Mouse (Mus musculus): Measurements from ENCODE around the gene Kifc1. TPM values are rescaled to one million over a fixed set of nuclear protein-coding genes. Genes with fewer than 3 reads are reported as not detected.
"Not testable (repeated sequence)": the region's sequence is repeated elsewhere in the genome, so short reads cannot be mapped to it uniquely, and the experiment has no call there.

The Kifc1 gene
- polyA plus RNA-seq, 1 experiment from 2014 or later: 7.5 TPM

- peak overlapping the region; percentile 32 for H3K4me2 ChIP-seq
- ATAC-seq (ENCODE audit: insufficient read depth): peak; percentile 78
- peak overlapping the region; percentile 30; the same call in 1 of the 2 replicates for H3K9ac ChIP-seq
- no peaks in the 10 kb centered on the region for H3K27me3 ChIP-seq
- no peak overlapping the region for H3K4me3 ChIP-seq (replicated peaks)
- no peaks in the 10 kb centered on the region for H3K36me3 ChIP-seq (replicated peaks)
- peaks cover 74% of the 10 kb centered on the region for H3K4me1 ChIP-seq (replicated peaks)
- H3K27ac ChIP-seq (replicated peaks): peak overlapping the region; percentile 90
- 8% methylated on average over 4 of the region's 4 CpGs for WGBS (ENCODE audit: insufficient replicate concordance)
- H3K9me3 ChIP-seq (replicated peaks): no peaks in the 10 kb centered on the region
These were observed 9.2 kb upstream of the Kifc1 start for GRCm38 (mm10) chr17:33899642-33900041.

- not testable (repeated sequence) for H3K27me3 ChIP-seq; H3K36me3 ChIP-seq (replicated peaks); H3K9me3 ChIP-seq (replicated peaks); H3K4me2 ChIP-seq; ATAC-seq (ENCODE audit: insufficient read depth); H3K4me3 ChIP-seq (replicated peaks); H3K9ac ChIP-seq
- Histone ChIP-seq H3K27ac (replicated peaks) (peak overlapping the region; percentile 90), H3K4me1 (replicated peaks) (peaks cover 62% of the 10 kb centered on the region)
- 64% methylated on average over 4 of the region's 4 CpGs for WGBS (ENCODE audit: insufficient replicate concordance)
These were observed 7.7 kb upstream of the Kifc1 start for GRCm38 (mm10) chr17:33898193-33898592.

GRCm38 (mm10) chr17:33897114-33897794, 6.8 kb upstream of the Kifc1 start:
- H3K9me3 ChIP-seq (replicated peaks): no peaks in the 10 kb centered on the region
- no peak overlapping the region for H3K9ac ChIP-seq
- peak overlapping the region; percentile 38; the same call in 1 of the 2 replicates for H3K27ac ChIP-seq (replicated peaks)
- peaks cover 58% of the 10 kb centered on the region for H3K4me1 ChIP-seq (replicated peaks)
- H3K27me3 ChIP-seq: no peaks in the 10 kb centered on the region
- ATAC-seq (ENCODE audit: insufficient read depth): no peak
- no peak overlapping the region for H3K4me3 ChIP-seq (replicated peaks)
- no peak overlapping the region for H3K4me2 ChIP-seq
- WGBS (ENCODE audit: insufficient replicate concordance): 6% methylated on average over 6 of the region's 6 CpGs
- no peaks in the 10 kb centered on the region for H3K36me3 ChIP-seq (replicated peaks)

- WGBS (ENCODE audit: insufficient replicate concordance): 61% methylated on average over 4 of the region's 4 CpGs
- H3K27me3 ChIP-seq; H3K9me3 ChIP-seq (replicated peaks); H3K9ac ChIP-seq; H3K4me3 ChIP-seq (replicated peaks); H3K36me3 ChIP-seq (replicated peaks); H3K27ac ChIP-seq (replicated peaks); ATAC-seq (ENCODE audit: insufficient read depth); H3K4me2 ChIP-seq: not testable (repeated sequence)
- peaks cover 36% of the 10 kb centered on the region for H3K4me1 ChIP-seq (replicated peaks)
These were observed 2.5 kb upstream of the Kifc1 start for GRCm38 (mm10) chr17:33893011-33893410.

GRCm38 (mm10) chr17:33892429-33892828, 2.0 kb upstream of the Kifc1 start:
- WGBS (ENCODE audit: insufficient replicate concordance): 42% methylated on average over 7 of the region's 7 CpGs
- no peak for ATAC-seq (ENCODE audit: insufficient read depth)

GRCm38 (mm10) chr17:33891892-33892291, 1.4 kb upstream of the Kifc1 start:
- not testable (repeated sequence) for H3K4me3 ChIP-seq (replicated peaks); H3K27ac ChIP-seq (replicated peaks); ATAC-seq (ENCODE audit: insufficient read depth); H3K9ac ChIP-seq; H3K9me3 ChIP-seq (replicated peaks); H3K4me2 ChIP-seq; H3K27me3 ChIP-seq
- WGBS (ENCODE audit: insufficient replicate concordance): 50% methylated on average over 6 of the region's 6 CpGs
- peaks cover 15% of the 10 kb centered on the region for H3K36me3 ChIP-seq (replicated peaks)
- peaks cover 34% of the 10 kb centered on the region for H3K4me1 ChIP-seq (replicated peaks)

More at GRCm38 (mm10) chr17:33892429-33892828, 2.0 kb upstream of the Kifc1 start:
- H3K27me3 ChIP-seq: no peaks in the 10 kb centered on the region
- no peak overlapping the region for H3K9ac ChIP-seq
- H3K4me1 ChIP-seq (replicated peaks): peaks cover 36% of the 10 kb centered on the region
- H3K9me3 ChIP-seq (replicated peaks): no peaks in the 10 kb centered on the region
- H3K36me3 ChIP-seq (replicated peaks): peaks cover 9% of the 10 kb centered on the region; the same call in 1 of the 2 replicates
- no peak overlapping the region for H3K4me3 ChIP-seq (replicated peaks)
- H3K27ac ChIP-seq (replicated peaks): no peak overlapping the region
- no peak overlapping the region for H3K4me2 ChIP-seq

- Histone ChIP-seq H3K4me1 (replicated peaks) (peaks cover 32% of the 10 kb centered on the region), H3K9me3 (replicated peaks) (no peaks in the 10 kb centered on the region), H3K27ac (replicated peaks) (no peak overlapping the region), H3K27me3 (no peaks in the 10 kb centered on the region), H3K4me3 (replicated peaks) (no peak overlapping the region), H3K9ac (no peak overlapping the region), H3K4me2 (peak overlapping the region; percentile 23; the same call in 1 of the 2 replicates), H3K36me3 (replicated peaks) (peaks cover 20% of the 10 kb centered on the region)
- no peak for ATAC-seq (ENCODE audit: insufficient read depth)
- WGBS (ENCODE audit: insufficient replicate concordance): 55% methylated on average over 2 of the region's 2 CpGs
These were observed 896 bp upstream of the Kifc1 start for GRCm38 (mm10) chr17:33891357-33891756.

- under 1% methylated on average over 42 of the region's 44 CpGs for WGBS (ENCODE audit: insufficient replicate concordance)
- peak overlapping the region; percentile 80 for H3K4me3 ChIP-seq (replicated peaks)
- H3K36me3 ChIP-seq (replicated peaks): peaks cover 33% of the 10 kb centered on the region
- not testable (repeated sequence) for H3K9me3 ChIP-seq (replicated peaks); H3K27me3 ChIP-seq
- peak overlapping the region; percentile 88 for H3K27ac ChIP-seq (replicated peaks)
- peak overlapping the region; percentile 87 for H3K9ac ChIP-seq
- H3K4me2 ChIP-seq: peak overlapping the region; percentile 80
- H3K4me1 ChIP-seq (replicated peaks): peaks cover 32% of the 10 kb centered on the region
- peak; percentile 6 for ATAC-seq (ENCODE audit: insufficient read depth)
These were observed 424 bp downstream of the Kifc1 start for GRCm38 (mm10) chr17:33889941-33890532.

- H3K4me2 ChIP-seq: peak overlapping the region; percentile 80
- H3K27me3 ChIP-seq; ATAC-seq (ENCODE audit: insufficient read depth); H3K9me3 ChIP-seq (replicated peaks): not testable (repeated sequence)
- peaks cover 32% of the 10 kb centered on the region for H3K4me1 ChIP-seq (replicated peaks)
- H3K4me3 ChIP-seq (replicated peaks): peak overlapping the region; percentile 80
- H3K27ac ChIP-seq (replicated peaks): 0 out of 2 replicates have a peak overlapping the region, but pooled peaks have one; percentile 29
- peaks cover 46% of the 10 kb centered on the region for H3K36me3 ChIP-seq (replicated peaks)
- peak overlapping the region; percentile 87; the same call in 1 of the 2 replicates for H3K9ac ChIP-seq
These were observed 2.2 kb downstream of the Kifc1 start for GRCm38 (mm10) chr17:33888230-33888629.

GRCm38 (mm10) chr17:33887802-33888201, 2.7 kb downstream of the Kifc1 start:
- not testable (repeated sequence) for H3K27me3 ChIP-seq; H3K9me3 ChIP-seq (replicated peaks); ATAC-seq (ENCODE audit: insufficient read depth); H3K27ac ChIP-seq (replicated peaks)
- H3K4me3 ChIP-seq (replicated peaks): peak overlapping the region; percentile 80
- peaks cover 50% of the 10 kb centered on the region for H3K36me3 ChIP-seq (replicated peaks)
- WGBS (ENCODE audit: insufficient replicate concordance): 32% methylated on average over 2 of the region's 2 CpGs
- 0 out of 2 replicates have a peak overlapping the region, but pooled peaks have one; percentile 18 for H3K9ac ChIP-seq
- peaks cover 32% of the 10 kb centered on the region for H3K4me1 ChIP-seq (replicated peaks)
- H3K4me2 ChIP-seq: peak overlapping the region; percentile 80

GRCm38 (mm10) chr17:33884320-33884719, 6.1 kb downstream of the Kifc1 start:
- WGBS (ENCODE audit: insufficient replicate concordance): 94% methylated on average over 10 of the region's 11 CpGs
- H3K9me3 ChIP-seq (replicated peaks); H3K27me3 ChIP-seq; ATAC-seq (ENCODE audit: insufficient read depth); H3K27ac ChIP-seq (replicated peaks); H3K4me3 ChIP-seq (replicated peaks); H3K9ac ChIP-seq; H3K4me2 ChIP-seq: not testable (repeated sequence)
- Histone ChIP-seq H3K4me1 (replicated peaks) (peaks cover 21% of the 10 kb centered on the region), H3K36me3 (replicated peaks) (peaks cover 84% of the 10 kb centered on the region)

Measured in liver, embryonic 15.5 days (tissue).